Mouse (Mus musculus) bone marrow, adult 2 months (tissue): ENCODE results near the gene Anapc11.

Experiments
- CTCF ChIP-seq: fragments of 200-500 bp; IDR thresholded peaks from 2 replicates; pipeline ENCODE4 v1.5.1; 2011; ENCODE audit warnings: low read length, control low read depth; ENCODE audit not compliant: control insufficient read depth, insufficient read depth
- POLR2A ChIP-seq: fragments of 200-500 bp; IDR thresholded peaks from 2 replicates; pipeline ENCODE4 v1.6.1; 2011; ENCODE audit warnings: low read depth, mild to moderate bottlenecking, control low read depth, low read length, borderline replicate concordance; ENCODE audit not compliant: control insufficient read depth

GRCm38 (mm10) chr11:120613481-120613972 is 15.3 kb downstream of the Anapc11 start:
- TF ChIP-seq CTCF (no peak), POLR2A (no peak)
